Mouse (Mus musculus) liver, embryonic 13.5 days (tissue): ENCODE measurements around the gene Cttnbp2nl. TPM values are rescaled to one million over a fixed set of nuclear protein-coding genes. Genes with fewer than 3 reads are reported as not detected.

ENCODE experiments used
- ATAC-seq: fragments of 200-750 bp; cut with Nextera tagmentation; 2 replicates; pipeline ENCODE4 v1.8.0; 2017; ENCODE audit warnings: low read depth, mild to moderate bottlenecking, moderate number of reproducible peaks, moderate library complexity
- DNase-seq: peaks from one replicate; pipeline ENCODE4 v3.0.0; 2022
- H3K27ac ChIP-seq: fragments of 300-500 bp; sonication (generic); 2 replicates; pipeline ENCODE4 v1.5.1; 2015; ENCODE audit warnings: moderate library complexity, mild to moderate bottlenecking, inconsistent platforms
- H3K27me3 ChIP-seq: fragments of 300-500 bp; sonication (generic); 2 replicates; pipeline ENCODE4 v1.6.1; 2015; ENCODE audit warnings: mild to moderate bottlenecking, inconsistent platforms
- H3K36me3 ChIP-seq: fragments of 300-500 bp; sonication (generic); 2 replicates; pipeline ENCODE4 v1.6.1; 2015; ENCODE audit warnings: mild to moderate bottlenecking, inconsistent platforms
- H3K4me1 ChIP-seq: fragments of 300-500 bp; sonication (generic); replicated peaks from 2 replicates; pipeline ENCODE4 v1.6.1; 2015; ENCODE audit warnings: inconsistent platforms
- H3K4me2 ChIP-seq: fragments of 300-500 bp; sonication (generic); 2 replicates; pipeline ENCODE4 v1.6.1; 2015; ENCODE audit warnings: inconsistent platforms, mild to moderate bottlenecking, moderate library complexity
- H3K4me3 ChIP-seq: fragments of 300-500 bp; sonication (generic); replicated peaks from 2 replicates; pipeline ENCODE4 v1.5.1; 2015; ENCODE audit warnings: mild to moderate bottlenecking, inconsistent platforms
- H3K9ac ChIP-seq: fragments of 300-500 bp; sonication (generic); 2 replicates; pipeline ENCODE4 v1.6.1; 2015; ENCODE audit warnings: mild to moderate bottlenecking, inconsistent platforms
- H3K9me3 ChIP-seq: fragments of 300-500 bp; sonication (generic); replicated peaks from 2 replicates; pipeline ENCODE4 v1.6.1; 2016; ENCODE audit warnings: inconsistent platforms
- WGBS: fragments of 180-500 bp; shearing (Covaris S2); methylation state at CpG from one replicate; pipeline ENCODE4 v1.1.7; 2015; ENCODE audit not compliant: insufficient replicate concordance; 5-methylcytosine and 5-hydroxymethylcytosine counted together
- polyA plus RNA-seq: library from polyadenylated mRNA; unstranded; fragments of >200 nt; fragmentation: Nextera tagmentation; extraction: Ambion mirVana; gene quantifications from 2 replicates; pipeline ENCODE4 v1.2.1, GENCODE M21; 2015

Gene Cttnbp2nl
- polyA plus RNA-seq, 1 experiment from 2014 or later, result 2.3 TPM

- H3K36me3 ChIP-seq, result no peaks in the 10 kb centered on the region
- whole genome bisulfite sequencing, result 17% methylated on average over 25 of the region's 25 CpGs
- H3K9ac ChIP-seq, result no peak overlapping the region
- H3K4me3 ChIP-seq, result no peak overlapping the region
- H3K9me3 ChIP-seq, result no peaks in the 10 kb centered on the region
- H3K4me1 ChIP-seq, result 0 out of 2 replicates have a peak, but pooled peaks cover 3% of the 10 kb centered on the region
- peak overlapping the region; percentile 45; the same call in 1 of the 2 replicates for H3K4me2 ChIP-seq
- ATAC-seq, result no peak
- H3K27ac ChIP-seq, result no peak overlapping the region
- peaks cover 27% of the 10 kb centered on the region for H3K27me3 ChIP-seq
- DNase-seq, result peak; percentile 33
Observed at GRCm38 (mm10) chr3:105058627-105059513, 5.9 kb upstream of the Cttnbp2nl start.

GRCm38 (mm10) chr3:105055666-105056065, 2.7 kb upstream of the Cttnbp2nl start:
- H3K9ac ChIP-seq, result no peak overlapping the region
- no peaks in the 10 kb centered on the region for H3K9me3 ChIP-seq
- no peak for DNase-seq
- H3K4me2 ChIP-seq, result no peak overlapping the region
- no peak overlapping the region for H3K27ac ChIP-seq
- 51% methylated on average over 4 of the region's 4 CpGs for WGBS
- H3K4me1 ChIP-seq, result peaks cover 9% of the 10 kb centered on the region
- ATAC-seq, result no peak
- H3K36me3 ChIP-seq, result no peaks in the 10 kb centered on the region
- no peak overlapping the region for H3K4me3 ChIP-seq
- peaks cover 55% of the 10 kb centered on the region for H3K27me3 ChIP-seq

GRCm38 (mm10) chr3:105054952-105055351, 2.0 kb upstream of the Cttnbp2nl start:
- peaks cover 54% of the 10 kb centered on the region for H3K27me3 ChIP-seq
- no peak for ATAC-seq
- WGBS, result 21% methylated on average over 7 of the region's 7 CpGs

GRCm38 (mm10) chr3:105053698-105054001, 704 bp upstream of the Cttnbp2nl start:
- H3K27me3 ChIP-seq, result peaks cover 53% of the 10 kb centered on the region
- no peaks in the 10 kb centered on the region for H3K36me3 ChIP-seq
- H3K4me3 ChIP-seq, result peak overlapping the region; percentile 65; the same call in 1 of the 2 replicates
- ATAC-seq, result no peak
- H3K4me1 ChIP-seq, result peaks cover 8% of the 10 kb centered on the region
- 53% methylated on average over 4 of the region's 4 CpGs for WGBS
- peak overlapping the region; percentile 71 for H3K4me2 ChIP-seq
- H3K9me3 ChIP-seq, result no peaks in the 10 kb centered on the region
- no peak overlapping the region for H3K27ac ChIP-seq
- H3K9ac ChIP-seq, result no peak overlapping the region
- no peak for DNase-seq

More at GRCm38 (mm10) chr3:105054952-105055351, 2.0 kb upstream of the Cttnbp2nl start:
- no peak for DNase-seq
- Histone ChIP-seq H3K9me3 (no peaks in the 10 kb centered on the region), H3K4me3 (no peak overlapping the region), H3K4me1 (peaks cover 9% of the 10 kb centered on the region), H3K27ac (0 out of 2 replicates have a peak overlapping the region, but pooled peaks have one; percentile 13), H3K4me2 (no peak overlapping the region), H3K36me3 (no peaks in the 10 kb centered on the region), H3K9ac (no peak overlapping the region)

GRCm38 (mm10) chr3:105052171-105052936, 592 bp downstream of the Cttnbp2nl start:
- Histone ChIP-seq H3K4me2 (peak overlapping the region; percentile 71), H3K4me3 (peak overlapping the region; percentile 65), H3K4me1 (peaks cover 11% of the 10 kb centered on the region), H3K9ac (peak overlapping the region; percentile 56), H3K36me3 (no peaks in the 10 kb centered on the region), H3K9me3 (no peaks in the 10 kb centered on the region), H3K27me3 (peaks cover 60% of the 10 kb centered on the region), H3K27ac (no peak overlapping the region)
- DNase-seq (no peak), ATAC-seq (no peak; the same call in 1 of the 2 replicates)
- 3% methylated on average over 36 of the region's 37 CpGs for WGBS

GRCm38 (mm10) chr3:105051103-105051502, 1.8 kb downstream of the Cttnbp2nl start:
- 22% methylated on average over 2 of the region's 2 CpGs for WGBS
- no peaks in the 10 kb centered on the region for H3K36me3 ChIP-seq
- no peak overlapping the region for H3K4me2 ChIP-seq
- no peak overlapping the region for H3K9ac ChIP-seq
- ATAC-seq (no peak), DNase-seq (no peak)
- H3K4me1 ChIP-seq, result peaks cover 11% of the 10 kb centered on the region
- peaks cover 63% of the 10 kb centered on the region for H3K27me3 ChIP-seq
- no peaks in the 10 kb centered on the region for H3K9me3 ChIP-seq
- no peak overlapping the region for H3K4me3 ChIP-seq
- H3K27ac ChIP-seq, result no peak overlapping the region

- no peaks in the 10 kb centered on the region for H3K36me3 ChIP-seq
- DNase-seq (no peak), ATAC-seq (no peak)
- WGBS, result 33% methylated on average over 6 of the region's 6 CpGs
- H3K4me3 ChIP-seq, result no peak overlapping the region
- H3K4me1 ChIP-seq, result peaks cover 11% of the 10 kb centered on the region
- H3K27ac ChIP-seq, result no peak overlapping the region
- H3K27me3 ChIP-seq, result peaks cover 59% of the 10 kb centered on the region
- no peak overlapping the region for H3K4me2 ChIP-seq
- H3K9ac ChIP-seq, result no peak overlapping the region
- no peaks in the 10 kb centered on the region for H3K9me3 ChIP-seq
Observed at GRCm38 (mm10) chr3:105049848-105050247, 3.1 kb downstream of the Cttnbp2nl start.

GRCm38 (mm10) chr3:105047616-105048015, 5.3 kb downstream of the Cttnbp2nl start:
- Histone ChIP-seq H3K9me3 (no peaks in the 10 kb centered on the region), H3K27me3 (peaks cover 38% of the 10 kb centered on the region), H3K9ac (no peak overlapping the region), H3K4me1 (peaks cover 8% of the 10 kb centered on the region), H3K4me3 (no peak overlapping the region), H3K36me3 (no peaks in the 10 kb centered on the region), H3K27ac (no peak overlapping the region), H3K4me2 (no peak overlapping the region)
- DNase-seq (no peak), ATAC-seq (no peak)
- 31% methylated on average over 8 of the region's 8 CpGs for WGBS

- Histone ChIP-seq H3K27ac (no peak overlapping the region; the same call in 1 of the 2 replicates), H3K27me3 (peaks cover 31% of the 10 kb centered on the region), H3K4me3 (no peak overlapping the region), H3K9me3 (no peaks in the 10 kb centered on the region), H3K4me1 (0 out of 2 replicates have a peak, but pooled peaks cover 5% of the 10 kb centered on the region), H3K4me2 (no peak overlapping the region), H3K36me3 (no peaks in the 10 kb centered on the region), H3K9ac (no peak overlapping the region)
- WGBS, result 11% methylated on average over 5 of the region's 5 CpGs
- DNase-seq (no peak), ATAC-seq (no peak)
Observed at GRCm38 (mm10) chr3:105046870-105047269, 6.1 kb downstream of the Cttnbp2nl start.

GRCm38 (mm10) chr3:105043746-105044145, 9.2 kb downstream of the Cttnbp2nl start:
- H3K36me3 ChIP-seq, result no peaks in the 10 kb centered on the region
- no peak overlapping the region for H3K4me3 ChIP-seq
- peaks cover 11% of the 10 kb centered on the region for H3K27me3 ChIP-seq
- ATAC-seq (no peak), DNase-seq (no peak)
- no peak overlapping the region for H3K4me2 ChIP-seq
- H3K9ac ChIP-seq, result no peak overlapping the region
- peaks cover 13% of the 10 kb centered on the region for H3K4me1 ChIP-seq
- WGBS, result 62% methylated on average over 5 of the region's 5 CpGs
- no peak overlapping the region for H3K27ac ChIP-seq
- no peaks in the 10 kb centered on the region for H3K9me3 ChIP-seq

GRCm38 (mm10) chr3:105040983-105041625, 11.8 kb downstream of the Cttnbp2nl start:
- ATAC-seq (peak; percentile 47; the same call in 1 of the 2 replicates), DNase-seq (no peak)
- Histone ChIP-seq H3K9ac (no peak overlapping the region), H3K36me3 (no peaks in the 10 kb centered on the region), H3K4me1 (peaks cover 8% of the 10 kb centered on the region), H3K4me3 (no peak overlapping the region), H3K27ac (no peak overlapping the region), H3K27me3 (no peaks in the 10 kb centered on the region), H3K4me2 (no peak overlapping the region), H3K9me3 (no peaks in the 10 kb centered on the region)
- WGBS, result 72% methylated on average over 9 of the region's 9 CpGs
